Mouse (Mus musculus) heart, postnatal 0 days (tissue): ENCODE results near the gene Psip1. TPM values are rescaled to one million over a fixed set of nuclear protein-coding genes. Genes with fewer than 3 reads are reported as not detected.
A peak's percentile ranks its signal among the peaks of the same experiment; 100 is the strongest.

Source experiments
- ATAC-seq: fragments of 200-750 bp; cut with Nextera tagmentation; 2 replicates; pipeline ENCODE4 v1.8.0; 2017; ENCODE audit warnings: low read depth, moderate number of reproducible peaks, moderate library complexity; ENCODE audit not compliant: insufficient read depth
- DNase-seq: peaks from one replicate; pipeline ENCODE4 v3.0.0-alpha.2; 2016; ENCODE audit warnings: low spot score
- H3K27ac ChIP-seq: fragments of 300-500 bp; sonication (generic); 2 replicates; pipeline ENCODE4 v1.5.1; 2014; ENCODE audit warnings: low read depth, mild to moderate bottlenecking
- H3K27me3 ChIP-seq: fragments of 300-500 bp; sonication (generic); 2 replicates; pipeline ENCODE4 v1.6.1; 2014; ENCODE audit warnings: low read length, mixed read lengths; ENCODE audit not compliant: control insufficient read depth, insufficient read depth
- H3K36me3 ChIP-seq: fragments of 300-500 bp; sonication (generic); replicated peaks from 2 replicates; pipeline ENCODE4 v1.6.1; 2014; ENCODE audit warnings: low read length, mixed read lengths; ENCODE audit not compliant: control insufficient read depth, insufficient read depth
- H3K4me1 ChIP-seq: fragments of 300-500 bp; sonication (generic); 2 replicates; pipeline ENCODE4 v1.6.1; 2014; ENCODE audit warnings: antibody characterized with exemption; ENCODE audit not compliant: control insufficient read depth, insufficient read depth
- H3K4me2 ChIP-seq: fragments of 300-500 bp; sonication (generic); 2 replicates; pipeline ENCODE4 v1.6.1; 2014; ENCODE audit warnings: low read depth, mild to moderate bottlenecking, low read length, moderate library complexity
- H3K4me3 ChIP-seq: fragments of 300-500 bp; sonication (generic); 2 replicates; pipeline ENCODE4 v1.5.1; 2014; ENCODE audit warnings: low read depth, low read length
- H3K9ac ChIP-seq: fragments of 300-500 bp; sonication (generic); replicated peaks from 2 replicates; pipeline ENCODE4 v1.6.1; 2014; ENCODE audit warnings: low read depth, low read length, mixed read lengths
- H3K9me3 ChIP-seq: fragments of 300-500 bp; sonication (generic); replicated peaks from 2 replicates; pipeline ENCODE4 v1.6.1; 2016; ENCODE audit warnings: low read length; ENCODE audit not compliant: control insufficient read depth
- CTCF ChIP-seq: IDR thresholded peaks from 2 replicates; pipeline ENCODE4 v1.5.1; 2016; ENCODE audit warnings: antibody characterized with exemption, control low read depth, low read depth
- EP300 ChIP-seq: IDR thresholded peaks from 2 replicates; pipeline ENCODE4 v1.6.1; 2016; ENCODE audit warnings: antibody characterized with exemption, low read depth
- WGBS: fragments of 180-500 bp; shearing (Covaris S2); extraction: QIAGEN DNeasy Blood & Tissue Kit; methylation state at CpG from one replicate; pipeline ENCODE4 v1.1.7; 2014; 5-methylcytosine and 5-hydroxymethylcytosine counted together
- polyA plus RNA-seq: library from polyadenylated mRNA; unstranded; fragments of >200 nt; fragmentation: Nextera tagmentation; extraction: Ambion mirVana; gene quantifications from 2 replicates; pipeline ENCODE4 v1.2.1, GENCODE M21; 2015
- total RNA-seq: library from RNA; depleted of rRNA; stranded (reverse); fragments of >200 nt; gene quantifications from 2 replicates; pipeline ENCODE4 v1.2.3, GENCODE M21; 2014; ENCODE audit warnings: low replicate concordance

Psip1 gene
- total and polyA plus RNA-seq, 2 experiments from 2014 or later = 20.3 to 39.5 TPM

- H3K9me3 ChIP-seq = 0 out of 2 replicates have a peak, but pooled peaks cover 8% of the 10 kb centered on the region
- H3K4me1 ChIP-seq = no peaks in the 10 kb centered on the region
- DNase-seq (no peak), ATAC-seq (peak; percentile 40)
- no peaks in the 10 kb centered on the region for H3K27me3 ChIP-seq
- peaks cover 4% of the 10 kb centered on the region; the same call in 1 of the 2 replicates for H3K36me3 ChIP-seq
- peak overlapping the region; percentile 97 for H3K4me3 ChIP-seq
- H3K27ac ChIP-seq = peak overlapping the region; percentile 79
- under 1% methylated on average over 30 of the region's 30 CpGs for WGBS
- peak overlapping the region; percentile 94 for H3K9ac ChIP-seq
- TF ChIP-seq CTCF = no peak
- TF ChIP-seq EP300 = no peak
- H3K4me2 ChIP-seq = peak overlapping the region; percentile 83
Observed at GRCm38 (mm10) chr4:83417820-83418186, 68.5 kb downstream of the Psip1 start.

- ATAC-seq (peak; percentile 100), DNase-seq (peak; percentile 97)
- 0 out of 2 replicates have a peak, but pooled peaks cover 4% of the 10 kb centered on the region for H3K36me3 ChIP-seq
- H3K4me3 ChIP-seq = peak within 1 kb of the TSS; percentile 97
- H3K4me1 ChIP-seq = no peaks in the 10 kb centered on the region
- H3K27ac ChIP-seq = peak within 1 kb of the TSS; percentile 85
- 0 out of 2 replicates have a peak, but pooled peaks cover 8% of the 10 kb centered on the region for H3K9me3 ChIP-seq
- peak within 1 kb of the TSS; percentile 83 for H3K4me2 ChIP-seq
- H3K27me3 ChIP-seq = no peaks in the 10 kb centered on the region
- WGBS = 1% methylated on average over 38 of the region's 41 CpGs
- TF ChIP-seq CTCF (no peak), EP300 (no peak)
- peak within 1 kb of the TSS; percentile 94 for H3K9ac ChIP-seq
Observed at GRCm38 (mm10) chr4:83417160-83417819, 69.0 kb downstream of the Psip1 start, which contains the start of gene Snapc3. Gene Snapc3 (plus strand): TSS chr4:83417724.

DNA sequence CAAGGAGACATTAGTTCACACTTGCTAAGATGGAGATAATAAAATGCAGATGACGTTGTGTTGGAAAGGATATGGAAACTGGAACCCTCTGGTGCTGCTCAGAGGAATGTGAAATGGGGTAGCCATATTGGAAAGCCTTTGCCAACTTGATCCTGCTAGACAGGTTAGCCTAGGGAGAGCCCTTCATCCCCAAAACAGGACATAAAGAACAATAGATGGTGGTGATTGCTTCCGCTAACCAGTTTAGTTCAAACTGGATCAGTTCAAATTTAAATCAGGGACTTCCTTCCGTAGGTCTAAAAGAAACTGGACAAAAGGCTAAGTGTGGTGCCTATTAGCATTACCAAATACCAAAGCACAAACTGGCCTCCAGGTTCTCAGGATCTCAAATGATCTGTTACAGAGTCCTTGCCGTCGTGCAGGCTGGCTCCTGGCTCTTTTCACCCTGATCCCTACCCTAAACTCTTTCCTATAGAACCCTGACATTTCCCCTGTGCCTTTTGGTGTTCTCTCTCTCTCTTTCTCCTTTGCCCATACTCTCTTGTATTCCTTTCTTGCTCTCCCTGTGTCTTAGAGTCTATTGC is 71.9 kb downstream of the Psip1 start:
- no peak overlapping the region for H3K4me2 ChIP-seq
- ATAC-seq (no peak), DNase-seq (no peak)
- H3K4me3 ChIP-seq = no peak overlapping the region
- 0 out of 2 replicates have a peak, but pooled peaks cover 8% of the 10 kb centered on the region for H3K9me3 ChIP-seq
- H3K27ac ChIP-seq = no peak overlapping the region
- TF ChIP-seq EP300 (no peak), CTCF (no peak)
- H3K27me3 ChIP-seq = no peaks in the 10 kb centered on the region
- no peaks in the 10 kb centered on the region for H3K36me3 ChIP-seq
- WGBS = 78% methylated on average over 5 of the region's 5 CpGs
- no peak overlapping the region for H3K9ac ChIP-seq
- no peaks in the 10 kb centered on the region for H3K4me1 ChIP-seq

DNA sequence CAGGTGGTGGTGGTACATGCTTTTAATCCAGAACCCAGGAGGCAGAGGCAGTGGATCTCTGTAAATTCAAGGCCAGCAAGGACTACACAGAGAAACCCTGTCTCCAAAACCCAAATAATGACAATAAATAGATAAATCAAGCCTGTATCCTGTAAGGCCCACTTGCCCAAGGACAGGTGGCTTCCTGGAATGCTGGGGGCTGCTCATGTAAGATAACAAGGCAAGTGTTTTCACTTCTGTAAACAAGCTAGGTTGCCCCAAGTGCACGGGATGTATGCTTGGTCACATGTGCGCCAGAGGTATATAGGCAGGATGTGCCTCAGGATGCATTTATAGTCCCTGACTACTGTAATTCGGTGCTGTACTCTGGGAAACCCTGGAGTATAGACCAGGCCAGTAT is 74.2 kb downstream of the Psip1 start:
- ATAC-seq = no peak
- Histone ChIP-seq H3K27me3 (no peaks in the 10 kb centered on the region), H3K4me2 (no peak overlapping the region), H3K27ac (no peak overlapping the region), H3K9ac (no peak overlapping the region), H3K9me3 (peaks cover 26% of the 10 kb centered on the region), H3K36me3 (no peaks in the 10 kb centered on the region), H3K4me3 (no peak overlapping the region), H3K4me1 (no peaks in the 10 kb centered on the region)
- DNase-seq = no peak
- WGBS = 75% methylated on average over 3 of the region's 3 CpGs
- TF ChIP-seq EP300 = no peak

- Histone ChIP-seq H3K27ac (no peak overlapping the region), H3K4me1 (no peaks in the 10 kb centered on the region)
Observed at GRCm38 (mm10) chr4:83409867-83410505, 76.3 kb downstream of the Psip1 start.

More at GRCm38 (mm10) chr4:83409867-83410505, 76.3 kb downstream of the Psip1 start:
- H3K36me3 ChIP-seq = no peaks in the 10 kb centered on the region
- DNase-seq (peak; percentile 36), ATAC-seq (no peak)
- H3K4me2 ChIP-seq = no peak overlapping the region
- peaks cover 18% of the 10 kb centered on the region for H3K9me3 ChIP-seq
- TF ChIP-seq CTCF (peak; percentile 34), EP300 (no peak)
- H3K27me3 ChIP-seq = no peaks in the 10 kb centered on the region
- no peak overlapping the region for H3K4me3 ChIP-seq
- WGBS = 93% methylated on average over 4 of the region's 4 CpGs
- no peak overlapping the region for H3K9ac ChIP-seq
